Mouse (Mus musculus) embryonic facial prominence, embryonic 12.5 days (tissue): ENCODE measurements around the gene Pcbd2. TPM values are rescaled to one million over a fixed set of nuclear protein-coding genes. Genes with fewer than 3 reads are reported as not detected.

Source experiments
- ATAC-seq: fragments of 200-750 bp; cut with Nextera tagmentation; 2 replicates; pipeline ENCODE4 v1.8.0; 2017; ENCODE audit not compliant: insufficient number of reproducible peaks, insufficient read depth, low FRiP score, low TSS enrichment
- H3K27ac ChIP-seq: fragments of 300-500 bp; sonication (generic); 2 replicates; pipeline ENCODE4 v1.5.1; 2016; ENCODE audit warnings: mild to moderate bottlenecking
- H3K27me3 ChIP-seq: fragments of 300-500 bp; sonication (generic); 2 replicates; pipeline ENCODE4 v1.6.1; 2016; ENCODE audit warnings: mild to moderate bottlenecking, moderate library complexity
- H3K36me3 ChIP-seq: fragments of 300-500 bp; sonication (generic); 2 replicates; pipeline ENCODE4 v1.6.1; 2016; ENCODE audit warnings: mild to moderate bottlenecking
- H3K4me1 ChIP-seq: fragments of 300-500 bp; sonication (generic); 2 replicates; pipeline ENCODE4 v1.6.1; 2016
- H3K4me2 ChIP-seq: fragments of 300-500 bp; sonication (generic); replicated peaks from 2 replicates; pipeline ENCODE4 v1.6.1; 2016; ENCODE audit warnings: mild to moderate bottlenecking, moderate library complexity
- H3K4me3 ChIP-seq: fragments of 300-500 bp; sonication (generic); 2 replicates; pipeline ENCODE4 v1.5.1; 2016; ENCODE audit warnings: mild to moderate bottlenecking
- H3K9ac ChIP-seq: fragments of 300-500 bp; sonication (generic); 2 replicates; pipeline ENCODE4 v1.6.1; 2016; ENCODE audit warnings: mild to moderate bottlenecking, moderate library complexity
- H3K9me3 ChIP-seq: fragments of 300-500 bp; sonication (generic); 2 replicates; pipeline ENCODE4 v1.6.1; 2016; ENCODE audit warnings: mild to moderate bottlenecking, moderate library complexity
- WGBS: fragments of 180-500 bp; shearing (Covaris S2); methylation state at CpG from one replicate; pipeline ENCODE4 v1.1.7; 2016; 5-methylcytosine and 5-hydroxymethylcytosine counted together
- polyA plus RNA-seq: library from polyadenylated mRNA; unstranded; fragments of >200 nt; fragmentation: Nextera tagmentation; extraction: Ambion mirVana; gene quantifications from 2 replicates; pipeline ENCODE4 v1.2.1, GENCODE M21; 2016

Pcbd2 gene
- polyA plus RNA-seq, 1 experiment from 2014 or later = 56.6 TPM

DNA sequence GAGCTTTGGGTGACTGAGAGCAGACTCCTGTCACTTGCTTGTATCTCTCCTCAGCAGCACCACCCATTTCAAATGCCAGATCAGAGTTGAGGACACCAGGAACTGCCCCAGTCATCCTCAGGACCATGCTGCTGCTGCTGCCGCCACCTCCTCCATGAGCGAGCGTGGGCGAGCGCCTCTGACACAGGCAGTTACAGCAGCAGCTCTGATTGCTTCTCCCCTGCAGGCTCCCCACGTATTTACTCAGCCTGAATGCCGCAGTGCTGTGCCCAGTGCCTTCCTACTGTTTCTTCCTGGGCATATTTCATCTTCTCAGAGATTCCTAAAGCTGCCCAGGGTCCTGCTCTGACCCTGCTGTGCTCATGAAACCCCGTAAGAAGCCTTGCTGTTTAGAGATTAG is 15.1 kb downstream of the Pcbd2 start:
- no peaks in the 10 kb centered on the region for H3K36me3 ChIP-seq
- no peaks in the 10 kb centered on the region for H3K9me3 ChIP-seq
- H3K4me3 ChIP-seq = no peak overlapping the region
- no peaks in the 10 kb centered on the region for H3K27me3 ChIP-seq
- peaks cover 7% of the 10 kb centered on the region; the same call in 1 of the 2 replicates for H3K4me1 ChIP-seq
- 74% methylated on average over 8 of the region's 8 CpGs for WGBS
- ATAC-seq = no peak
- H3K9ac ChIP-seq = no peak overlapping the region
- H3K4me2 ChIP-seq = no peak overlapping the region
- no peak overlapping the region for H3K27ac ChIP-seq

DNA sequence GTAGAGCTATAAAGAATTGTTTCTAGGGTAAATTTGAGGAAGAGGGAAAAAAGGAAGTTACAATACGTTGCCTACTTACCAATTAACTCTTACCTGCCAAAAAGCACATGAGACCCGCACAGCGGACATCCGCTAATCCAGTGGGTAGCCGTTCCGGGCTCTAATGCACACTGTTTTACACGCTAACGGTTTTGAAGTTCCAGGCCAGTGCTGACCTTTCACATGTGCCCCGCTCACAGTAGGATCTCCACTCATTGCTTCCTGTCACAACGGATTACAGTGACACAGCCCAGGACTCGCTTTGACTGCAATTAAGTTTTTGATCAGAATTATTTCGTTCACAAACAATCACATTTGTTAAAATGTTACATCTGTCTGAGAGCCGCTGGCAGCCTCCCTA is 27.2 kb downstream of the Pcbd2 start:
- H3K27me3 ChIP-seq = no peaks in the 10 kb centered on the region
- no peaks in the 10 kb centered on the region for H3K9me3 ChIP-seq
- H3K27ac ChIP-seq = no peak overlapping the region
- H3K4me1 ChIP-seq = peaks cover 20% of the 10 kb centered on the region
- H3K4me2 ChIP-seq = no peak overlapping the region
- no peak for ATAC-seq
- H3K4me3 ChIP-seq = no peak overlapping the region
- H3K9ac ChIP-seq = no peak overlapping the region
- WGBS = 51% methylated on average over 13 of the region's 13 CpGs
- H3K36me3 ChIP-seq = no peaks in the 10 kb centered on the region

DNA sequence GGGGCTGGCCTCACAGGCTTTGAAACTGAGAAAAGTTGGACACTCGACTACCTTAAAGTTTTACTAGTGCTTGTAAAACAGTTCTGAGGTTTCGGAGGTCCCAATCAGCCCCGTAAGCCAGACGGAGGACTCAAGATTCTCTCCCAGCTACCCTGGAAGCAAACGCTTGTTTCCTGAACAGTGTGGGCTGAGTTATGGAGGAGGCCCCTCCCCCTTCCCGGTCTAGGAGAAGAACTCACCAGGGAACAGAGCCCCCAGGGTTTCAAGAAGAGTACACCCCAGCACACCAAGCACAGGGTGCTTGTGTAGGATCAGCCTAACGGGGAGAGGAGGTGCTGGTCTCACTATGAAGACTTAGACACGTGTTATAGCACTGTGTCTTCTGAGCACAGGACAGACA is 29.6 kb downstream of the Pcbd2 start:
- WGBS = 30% methylated on average over 8 of the region's 8 CpGs
- Histone ChIP-seq H3K36me3 (no peaks in the 10 kb centered on the region), H3K4me1 (peaks cover 33% of the 10 kb centered on the region), H3K4me2 (peak overlapping the region; percentile 21), H3K9ac (no peak overlapping the region; the same call in 1 of the 2 replicates), H3K9me3 (no peaks in the 10 kb centered on the region), H3K27ac (peak overlapping the region; percentile 73), H3K4me3 (no peak overlapping the region), H3K27me3 (no peaks in the 10 kb centered on the region)
- no peak for ATAC-seq

DNA sequence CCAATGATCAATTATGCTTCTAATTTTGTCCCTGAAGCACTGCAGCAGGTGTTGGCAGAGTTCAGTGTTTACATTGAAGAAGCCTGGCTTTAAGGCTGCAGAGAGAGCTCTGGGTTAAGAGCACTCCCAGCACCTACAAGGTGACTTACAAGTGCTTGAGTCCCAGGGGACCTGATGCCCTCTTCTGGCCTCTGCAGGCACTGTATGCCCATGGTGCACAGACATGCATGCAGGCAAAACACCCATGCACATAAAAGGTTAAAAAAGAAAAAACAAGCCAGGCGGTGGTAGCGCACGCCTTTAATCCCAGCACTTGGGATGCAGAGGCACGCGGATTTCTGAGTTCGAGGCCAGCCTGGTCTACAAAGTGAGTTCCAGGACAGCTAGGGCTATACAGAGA is 30.5 kb downstream of the Pcbd2 start:
- WGBS = 86% methylated on average over 6 of the region's 6 CpGs
- no peak for ATAC-seq
- H3K36me3 ChIP-seq = no peaks in the 10 kb centered on the region
- H3K4me2 ChIP-seq = no peak overlapping the region
- H3K27ac ChIP-seq = no peak overlapping the region
- H3K9ac ChIP-seq = no peak overlapping the region
- peaks cover 36% of the 10 kb centered on the region for H3K4me1 ChIP-seq
- H3K27me3 ChIP-seq = no peaks in the 10 kb centered on the region
- H3K9me3 ChIP-seq = no peaks in the 10 kb centered on the region
- H3K4me3 ChIP-seq = no peak overlapping the region

DNA sequence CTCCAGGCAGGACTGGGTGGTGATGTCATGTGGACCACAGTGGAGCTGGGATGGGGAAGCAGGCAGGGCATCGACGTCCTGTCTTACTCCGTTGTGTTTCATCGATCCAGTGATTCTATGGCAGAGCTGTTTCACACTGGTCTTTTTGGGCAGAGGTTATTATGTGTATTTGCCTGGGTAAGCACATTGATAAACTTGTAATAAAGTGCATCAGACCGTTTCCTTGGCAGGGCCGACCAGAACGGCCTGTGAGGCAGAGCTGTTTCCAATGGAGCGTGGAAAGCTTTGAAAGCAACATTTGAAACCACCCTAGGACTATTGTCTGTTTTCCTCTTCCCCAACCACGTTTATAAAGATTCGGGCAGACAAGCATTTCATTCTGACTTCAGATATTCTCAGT is 33.4 kb downstream of the Pcbd2 start:
- 47% methylated on average over 10 of the region's 10 CpGs for WGBS
- Histone ChIP-seq H3K27ac (peak overlapping the region; percentile 70), H3K36me3 (no peaks in the 10 kb centered on the region), H3K4me2 (peak overlapping the region; percentile 21), H3K9ac (no peak overlapping the region), H3K27me3 (no peaks in the 10 kb centered on the region), H3K9me3 (no peaks in the 10 kb centered on the region), H3K4me3 (no peak overlapping the region), H3K4me1 (peaks cover 39% of the 10 kb centered on the region)
- ATAC-seq = no peak

DNA sequence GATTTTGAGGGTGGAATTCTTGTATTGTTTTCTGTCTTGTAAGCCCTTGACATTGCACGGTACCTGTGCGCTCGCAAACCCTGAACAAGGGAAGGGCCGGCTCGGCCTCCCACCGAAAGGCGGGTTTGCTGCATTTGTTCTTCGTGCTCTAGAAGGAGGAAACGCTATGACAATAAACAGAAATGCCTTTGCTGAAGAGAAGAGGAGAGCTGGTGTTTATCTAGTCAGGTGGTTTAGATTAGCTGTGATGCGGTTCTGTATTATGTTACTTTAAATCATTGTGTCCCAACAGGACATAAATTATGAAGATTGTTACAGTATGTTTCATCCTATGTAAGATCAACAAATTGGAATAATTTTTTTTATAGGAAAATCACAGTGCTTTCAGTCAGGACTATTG is 34.3 kb downstream of the Pcbd2 start:
- no peak overlapping the region for H3K9ac ChIP-seq
- H3K27me3 ChIP-seq = no peaks in the 10 kb centered on the region
- peaks cover 36% of the 10 kb centered on the region for H3K4me1 ChIP-seq
- ATAC-seq = no peak
- no peaks in the 10 kb centered on the region for H3K36me3 ChIP-seq
- H3K27ac ChIP-seq = peak overlapping the region; percentile 70
- peak overlapping the region; percentile 21; the same call in 1 of the 2 replicates for H3K4me2 ChIP-seq
- H3K4me3 ChIP-seq = no peak overlapping the region
- no peaks in the 10 kb centered on the region for H3K9me3 ChIP-seq
- 45% methylated on average over 10 of the region's 10 CpGs for WGBS

DNA sequence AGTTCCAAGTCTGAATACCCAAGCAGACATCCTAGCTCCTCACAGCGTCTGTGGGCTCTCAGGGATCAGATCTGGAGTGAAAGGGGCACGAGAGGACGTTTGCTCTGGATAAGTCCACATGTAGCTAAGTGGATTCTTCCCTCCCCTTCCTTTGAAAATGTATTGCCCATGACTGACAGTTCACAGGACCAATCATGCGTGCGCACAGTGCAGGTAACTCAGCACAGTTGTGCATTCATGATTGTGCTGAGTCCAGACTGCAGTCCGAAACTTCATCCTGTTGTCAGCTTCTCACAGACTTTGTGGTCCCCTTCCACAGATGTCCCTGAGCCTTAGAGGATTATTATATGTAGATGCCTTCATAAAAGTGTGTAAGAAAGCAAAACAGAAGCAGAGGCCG is 47.2 kb downstream of the Pcbd2 start:
- Histone ChIP-seq H3K27ac (no peak overlapping the region), H3K36me3 (no peaks in the 10 kb centered on the region), H3K9me3 (0 out of 2 replicates have a peak, but pooled peaks cover under 1% of the 10 kb centered on the region), H3K4me1 (peaks cover 6% of the 10 kb centered on the region), H3K4me2 (no peak overlapping the region), H3K9ac (no peak overlapping the region), H3K27me3 (no peaks in the 10 kb centered on the region), H3K4me3 (no peak overlapping the region)
- ATAC-seq = no peak
- WGBS = 80% methylated on average over 7 of the region's 7 CpGs

DNA sequence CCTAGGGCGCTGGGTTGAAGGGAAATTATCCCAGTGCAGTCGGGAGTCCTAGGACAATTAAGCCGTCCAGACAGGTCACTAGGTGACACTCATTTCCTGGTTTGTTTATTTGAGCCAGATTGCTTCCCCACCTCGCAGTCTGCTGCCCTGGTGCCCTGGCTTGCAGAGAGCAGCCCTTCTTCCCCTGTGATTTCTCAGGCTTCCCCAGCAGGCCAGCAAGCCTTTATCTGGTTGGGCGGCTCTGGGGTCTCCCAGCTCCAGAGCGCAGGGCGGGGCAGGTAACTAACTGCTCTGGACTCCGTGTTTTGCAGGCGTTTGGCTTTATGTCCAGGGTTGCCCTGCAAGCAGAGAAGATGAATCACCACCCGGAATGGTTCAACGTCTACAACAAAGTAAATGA is 47.9 kb downstream of the Pcbd2 start:
- Histone ChIP-seq H3K9me3 (no peaks in the 10 kb centered on the region), H3K4me1 (peaks cover 6% of the 10 kb centered on the region), H3K4me3 (no peak overlapping the region), H3K4me2 (no peak overlapping the region), H3K36me3 (no peaks in the 10 kb centered on the region), H3K27ac (no peak overlapping the region), H3K9ac (no peak overlapping the region), H3K27me3 (no peaks in the 10 kb centered on the region)
- no peak for ATAC-seq
- WGBS = 38% methylated on average over 11 of the region's 11 CpGs

DNA sequence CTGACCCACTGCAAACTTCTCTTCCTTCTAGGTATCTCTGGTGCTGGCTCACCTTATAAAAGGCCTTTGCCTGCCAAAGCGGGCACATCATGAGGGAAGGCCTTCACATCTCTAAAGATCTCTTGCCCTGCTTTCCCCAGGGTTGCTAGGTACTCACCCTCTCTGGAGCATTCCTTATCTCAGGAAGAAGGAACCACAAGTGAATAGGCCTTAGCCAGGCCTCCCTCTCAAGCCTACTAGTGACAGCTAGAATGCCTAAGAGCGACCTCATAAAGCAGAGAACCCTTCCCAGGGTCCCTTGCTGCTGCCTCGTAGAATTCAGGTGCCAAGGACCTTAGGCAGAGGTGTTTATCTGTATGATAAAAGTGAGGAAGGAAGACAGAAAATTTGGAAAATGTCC is 57.1 kb downstream of the Pcbd2 start, which contains the start of gene Catsper3:
Gene Catsper3, plus strand, starts transcription at position 301 of the 400 bp plus-strand sequence.
- no peak for ATAC-seq
- Histone ChIP-seq H3K4me1 (no peaks in the 10 kb centered on the region), H3K9me3 (no peaks in the 10 kb centered on the region), H3K27ac (no peak within 1 kb of the TSS), H3K4me2 (no peak within 1 kb of the TSS), H3K9ac (no peak within 1 kb of the TSS), H3K4me3 (no peak within 1 kb of the TSS), H3K27me3 (no peaks in the 10 kb centered on the region), H3K36me3 (no peaks in the 10 kb centered on the region)
- 83% methylated on average over 3 of the region's 3 CpGs for WGBS

DNA sequence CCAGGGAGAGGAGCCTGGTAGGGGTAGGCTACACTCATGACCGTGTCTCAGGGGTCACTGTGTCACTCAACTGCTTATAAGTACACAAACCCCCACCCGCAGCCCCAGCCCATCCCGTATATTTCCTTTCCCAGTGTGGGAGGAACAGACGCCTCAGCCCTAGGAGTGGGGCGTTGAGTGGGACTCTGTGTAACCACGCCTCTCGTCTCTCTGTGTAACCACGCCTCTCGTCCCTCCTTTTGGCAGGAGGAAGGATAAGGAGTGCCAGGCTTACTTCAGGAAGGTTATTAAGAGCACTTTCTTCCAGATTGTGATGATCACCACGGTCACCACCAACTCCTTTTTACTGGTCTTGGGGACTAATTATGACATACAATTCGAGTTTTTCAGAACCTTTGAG is 59.0 kb downstream of the Pcbd2 start:
- Histone ChIP-seq H3K27ac (no peak overlapping the region), H3K36me3 (no peaks in the 10 kb centered on the region), H3K9me3 (no peaks in the 10 kb centered on the region; the same call in 1 of the 2 replicates), H3K27me3 (no peaks in the 10 kb centered on the region), H3K9ac (no peak overlapping the region), H3K4me2 (no peak overlapping the region), H3K4me1 (no peaks in the 10 kb centered on the region), H3K4me3 (no peak overlapping the region)
- no peak for ATAC-seq
- WGBS = 77% methylated on average over 11 of the region's 11 CpGs

DNA sequence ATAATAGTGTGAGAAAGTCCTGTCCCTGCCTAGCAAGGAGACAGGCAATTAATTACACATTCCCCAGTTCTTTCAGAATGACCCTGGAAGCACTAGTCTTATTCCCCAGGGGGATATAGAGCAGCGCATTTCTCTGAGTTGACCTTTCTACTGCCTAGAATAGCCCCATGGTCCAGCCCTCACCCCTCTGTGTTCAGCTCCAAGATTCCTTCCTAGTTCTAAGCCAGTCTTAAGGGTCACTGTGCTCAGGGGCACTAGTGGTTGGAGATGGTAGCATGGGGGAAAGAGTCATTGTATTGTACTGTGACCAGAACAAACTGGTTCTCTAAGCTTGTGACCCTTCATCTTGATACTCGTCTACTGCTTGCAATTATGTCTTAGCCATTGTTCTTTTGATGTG is 74.1 kb downstream of the Pcbd2 start:
- H3K9ac ChIP-seq = no peak overlapping the region
- H3K4me1 ChIP-seq = no peaks in the 10 kb centered on the region
- WGBS = 59% methylated on average over 2 of the region's 2 CpGs
- no peak overlapping the region for H3K27ac ChIP-seq
- no peaks in the 10 kb centered on the region for H3K27me3 ChIP-seq
- no peak overlapping the region for H3K4me3 ChIP-seq
- H3K4me2 ChIP-seq = no peak overlapping the region
- no peaks in the 10 kb centered on the region for H3K36me3 ChIP-seq
- peaks cover 6% of the 10 kb centered on the region; the same call in 1 of the 2 replicates for H3K9me3 ChIP-seq
- no peak for ATAC-seq

DNA sequence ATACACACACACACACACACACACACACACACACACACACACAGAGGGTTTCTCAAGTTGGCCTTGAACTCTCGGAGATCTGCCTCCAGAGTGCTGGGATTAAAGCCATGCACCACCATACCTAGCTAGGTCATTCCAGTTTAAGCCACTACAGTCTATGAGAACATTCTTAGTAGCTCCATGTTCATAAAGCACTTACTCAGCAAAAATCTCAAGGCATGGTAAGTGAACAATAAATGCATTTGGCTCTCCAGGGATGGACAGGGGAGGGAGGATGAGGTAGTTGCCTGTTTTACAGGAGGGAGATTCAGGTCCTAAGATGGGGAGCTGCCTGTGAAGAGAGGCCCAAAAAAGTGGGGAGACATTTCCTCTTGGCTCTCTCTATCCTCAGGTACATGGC is 76.8 kb downstream of the Pcbd2 start:
- no peaks in the 10 kb centered on the region for H3K27me3 ChIP-seq

More for the DNA sequence above, 76.8 kb downstream of the Pcbd2 start:
- Histone ChIP-seq H3K27ac (no peak overlapping the region), H3K4me1 (no peaks in the 10 kb centered on the region), H3K9me3 (peaks cover 6% of the 10 kb centered on the region; the same call in 1 of the 2 replicates), H3K4me3 (no peak overlapping the region), H3K4me2 (no peak overlapping the region), H3K9ac (no peak overlapping the region), H3K36me3 (no peaks in the 10 kb centered on the region)
- 84% methylated on average over 1 of the region's 1 CpGs for WGBS
- ATAC-seq = no peak
